Mouse (Mus musculus) liver, adult (tissue): Measurements from ENCODE around the gene Rprd1b.

ENCODE experiments used
- GATA4 ChIP-seq: IDR thresholded peaks from 2 replicates; pipeline ENCODE4 v1.6.1; 2014; ENCODE audit warnings: mild to moderate bottlenecking, low read length; ENCODE audit not compliant: insufficient replicate concordance

The Rprd1b gene

GRCm38 (mm10) chr2:158035813-158036212, 7.5 kb downstream of the Rprd1b start:
- no peak for TF ChIP-seq GATA4

GRCm38 (mm10) chr2:158036408-158036807, 8.1 kb downstream of the Rprd1b start:
- TF ChIP-seq GATA4 = no peak

- TF ChIP-seq GATA4 = no peak
Observed at GRCm38 (mm10) chr2:158036953-158037352, 8.7 kb downstream of the Rprd1b start.

- no peak for TF ChIP-seq GATA4
Observed at GRCm38 (mm10) chr2:158037571-158037970, 9.3 kb downstream of the Rprd1b start.

- TF ChIP-seq GATA4 = no peak
Observed at GRCm38 (mm10) chr2:158039662-158040061, 11.4 kb downstream of the Rprd1b start.

GRCm38 (mm10) chr2:158040396-158040795, 12.1 kb downstream of the Rprd1b start:
- TF ChIP-seq GATA4 = no peak

GRCm38 (mm10) chr2:158043504-158043903, 15.2 kb downstream of the Rprd1b start:
- no peak for TF ChIP-seq GATA4

- no peak for TF ChIP-seq GATA4
Observed at GRCm38 (mm10) chr2:158046186-158046585, 17.9 kb downstream of the Rprd1b start.

- no peak for TF ChIP-seq GATA4
Observed at GRCm38 (mm10) chr2:158047903-158048302, 19.6 kb downstream of the Rprd1b start.

- no peak for TF ChIP-seq GATA4
Observed at GRCm38 (mm10) chr2:158048718-158049117, 20.4 kb downstream of the Rprd1b start.

GRCm38 (mm10) chr2:158050116-158050515, 21.8 kb downstream of the Rprd1b start:
- no peak for TF ChIP-seq GATA4

GRCm38 (mm10) chr2:158054596-158054995, 26.3 kb downstream of the Rprd1b start:
- no peak for TF ChIP-seq GATA4

GRCm38 (mm10) chr2:158057030-158057429, 28.7 kb downstream of the Rprd1b start:
- TF ChIP-seq GATA4 = no peak

GRCm38 (mm10) chr2:158058534-158058933, 30.2 kb downstream of the Rprd1b start:
- no peak for TF ChIP-seq GATA4

- no peak for TF ChIP-seq GATA4
Observed at GRCm38 (mm10) chr2:158059666-158060105, 31.4 kb downstream of the Rprd1b start.

- no peak for TF ChIP-seq GATA4
Observed at GRCm38 (mm10) chr2:158063036-158063435, 34.7 kb downstream of the Rprd1b start.

GRCm38 (mm10) chr2:158064571-158065048, 36.3 kb downstream of the Rprd1b start:
- no peak for TF ChIP-seq GATA4
